Mouse (Mus musculus): ENCODE data around the gene Tbcel. TPM values are rescaled to one million over a fixed set of nuclear protein-coding genes. Genes with fewer than 3 reads are reported as not detected.

Gene Tbcel
- polyA plus RNA-seq, 1 experiment from 2014 or later, result 4.9 TPM

GRCm38 (mm10) chr9:42462585-42463219 is 44.9 kb downstream of the Tbcel start:
- Histone ChIP-seq H3K4me1 (peaks cover 21% of the 10 kb centered on the region), H3K4me3 (no peak overlapping the region), H3K9me3 (no peaks in the 10 kb centered on the region), H3K27ac (no peak overlapping the region), H3K36me3 (no peaks in the 10 kb centered on the region), H3K27me3 (no peaks in the 10 kb centered on the region), H3K4me2 (replicated peaks) (no peak overlapping the region), H3K9ac (no peak overlapping the region)
- no peak for ATAC-seq (ENCODE audit: insufficient number of reproducible peaks, insufficient read depth, low FRiP score, low TSS enrichment)
- 85% methylated on average over 7 of the region's 7 CpGs for WGBS

- Histone ChIP-seq H3K36me3 (no peaks in the 10 kb centered on the region), H3K27ac (no peak overlapping the region), H3K27me3 (no peaks in the 10 kb centered on the region), H3K4me1 (peaks cover 24% of the 10 kb centered on the region), H3K9ac (no peak overlapping the region), H3K9me3 (no peaks in the 10 kb centered on the region), H3K4me2 (replicated peaks) (no peak overlapping the region), H3K4me3 (no peak overlapping the region)
- ATAC-seq (ENCODE audit: insufficient number of reproducible peaks, insufficient read depth, low FRiP score, low TSS enrichment), result no peak
- 67% methylated on average over 11 of the region's 11 CpGs for WGBS
Measured at GRCm38 (mm10) chr9:42461390-42462108, 46.1 kb downstream of the Tbcel start.

- H3K9ac ChIP-seq, result no peak overlapping the region
- no peak overlapping the region for H3K4me2 ChIP-seq (replicated peaks)
- ATAC-seq (ENCODE audit: insufficient number of reproducible peaks, insufficient read depth, low FRiP score, low TSS enrichment), result no peak
- WGBS, result 86% methylated on average over 10 of the region's 10 CpGs
- H3K27ac ChIP-seq, result no peak overlapping the region
- no peaks in the 10 kb centered on the region for H3K27me3 ChIP-seq
- H3K4me1 ChIP-seq, result peaks cover 28% of the 10 kb centered on the region
- H3K4me3 ChIP-seq, result no peak overlapping the region
- H3K9me3 ChIP-seq, result no peaks in the 10 kb centered on the region
- no peaks in the 10 kb centered on the region for H3K36me3 ChIP-seq
Measured at GRCm38 (mm10) chr9:42460353-42460752, 47.3 kb downstream of the Tbcel start.

DNA sequence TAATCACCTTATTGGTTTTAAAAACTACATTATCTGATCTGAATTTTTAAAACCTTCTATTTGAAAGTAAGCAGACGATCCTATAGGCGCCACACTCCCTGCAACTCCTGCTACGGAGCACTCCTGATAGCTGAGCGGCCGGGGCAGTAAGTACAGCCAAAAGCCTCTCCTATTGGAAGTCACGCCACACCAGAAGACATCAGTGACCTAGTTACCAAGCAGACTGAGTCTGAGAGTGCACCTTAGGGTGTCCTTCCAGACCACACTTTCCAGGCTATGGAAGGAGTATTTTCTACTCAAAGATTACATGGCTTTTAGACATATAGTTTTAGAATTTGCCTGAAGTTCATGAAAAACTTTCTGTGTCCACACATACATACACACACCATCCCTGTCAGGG is 47.9 kb downstream of the Tbcel start:
- Histone ChIP-seq H3K27me3 (no peaks in the 10 kb centered on the region), H3K9me3 (no peaks in the 10 kb centered on the region), H3K4me2 (replicated peaks) (no peak overlapping the region), H3K36me3 (no peaks in the 10 kb centered on the region), H3K4me1 (peaks cover 28% of the 10 kb centered on the region), H3K27ac (no peak overlapping the region), H3K9ac (no peak overlapping the region), H3K4me3 (no peak overlapping the region)
- WGBS, result 92% methylated on average over 6 of the region's 6 CpGs
- no peak for ATAC-seq (ENCODE audit: insufficient number of reproducible peaks, insufficient read depth, low FRiP score, low TSS enrichment)

- H3K4me1 ChIP-seq, result peaks cover 28% of the 10 kb centered on the region
- no peak overlapping the region for H3K27ac ChIP-seq
- H3K36me3 ChIP-seq, result no peaks in the 10 kb centered on the region
- no peaks in the 10 kb centered on the region for H3K9me3 ChIP-seq
- WGBS, result 71% methylated on average over 9 of the region's 9 CpGs
- H3K4me3 ChIP-seq, result no peak overlapping the region
- no peak for ATAC-seq (ENCODE audit: insufficient number of reproducible peaks, insufficient read depth, low FRiP score, low TSS enrichment)
- H3K27me3 ChIP-seq, result no peaks in the 10 kb centered on the region
- H3K9ac ChIP-seq, result no peak overlapping the region
- no peak overlapping the region for H3K4me2 ChIP-seq (replicated peaks)
Measured at GRCm38 (mm10) chr9:42458741-42459515, 48.7 kb downstream of the Tbcel start.

GRCm38 (mm10) chr9:42457501-42457900 is 50.1 kb downstream of the Tbcel start:
- H3K4me3 ChIP-seq, result no peak overlapping the region
- H3K4me1 ChIP-seq, result peaks cover 19% of the 10 kb centered on the region
- H3K27me3 ChIP-seq, result no peaks in the 10 kb centered on the region
- H3K27ac ChIP-seq, result no peak overlapping the region
- H3K9ac ChIP-seq, result no peak overlapping the region
- H3K9me3 ChIP-seq, result no peaks in the 10 kb centered on the region
- no peak overlapping the region for H3K4me2 ChIP-seq (replicated peaks)
- WGBS, result 91% methylated on average over 8 of the region's 8 CpGs
- no peak for ATAC-seq (ENCODE audit: insufficient number of reproducible peaks, insufficient read depth, low FRiP score, low TSS enrichment)
- no peaks in the 10 kb centered on the region for H3K36me3 ChIP-seq

- no peak overlapping the region for H3K4me3 ChIP-seq
- no peak for ATAC-seq (ENCODE audit: insufficient number of reproducible peaks, insufficient read depth, low FRiP score, low TSS enrichment)
- H3K9me3 ChIP-seq, result no peaks in the 10 kb centered on the region
- H3K4me2 ChIP-seq (replicated peaks), result no peak overlapping the region
- peaks cover 7% of the 10 kb centered on the region for H3K4me1 ChIP-seq
- H3K9ac ChIP-seq, result no peak overlapping the region
- peaks cover 13% of the 10 kb centered on the region for H3K36me3 ChIP-seq
- 93% methylated on average over 8 of the region's 8 CpGs for WGBS
- H3K27me3 ChIP-seq, result no peaks in the 10 kb centered on the region
- H3K27ac ChIP-seq, result no peak overlapping the region
Measured at GRCm38 (mm10) chr9:42454364-42454763, 53.2 kb downstream of the Tbcel start.

DNA sequence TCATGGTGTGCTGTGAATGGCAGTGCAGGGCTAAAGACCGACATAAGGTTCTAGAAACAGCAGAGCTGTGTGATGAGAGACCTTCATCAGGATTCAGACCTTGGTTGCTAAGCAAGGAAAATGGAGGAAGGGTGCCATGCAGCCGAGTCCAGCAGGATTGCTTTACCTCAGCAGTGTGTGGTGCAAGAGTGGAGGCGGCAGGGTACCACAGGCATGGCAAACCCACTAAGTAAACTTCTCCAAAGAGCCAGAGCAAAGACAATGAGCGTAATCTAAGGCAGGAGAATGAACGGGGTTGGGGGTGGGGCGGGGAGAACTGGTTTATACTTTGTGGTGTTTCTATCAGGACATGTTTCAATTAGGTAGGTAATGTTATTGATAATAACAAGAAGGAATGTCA is 58.6 kb downstream of the Tbcel start:
- ATAC-seq (ENCODE audit: insufficient number of reproducible peaks, insufficient read depth, low FRiP score, low TSS enrichment), result no peak
- Histone ChIP-seq H3K9ac (no peak overlapping the region), H3K4me3 (no peak overlapping the region), H3K27me3 (no peaks in the 10 kb centered on the region), H3K4me2 (replicated peaks) (no peak overlapping the region), H3K4me1 (no peaks in the 10 kb centered on the region), H3K36me3 (peaks cover 38% of the 10 kb centered on the region), H3K9me3 (no peaks in the 10 kb centered on the region), H3K27ac (no peak overlapping the region)
- WGBS, result 89% methylated on average over 6 of the region's 6 CpGs

DNA sequence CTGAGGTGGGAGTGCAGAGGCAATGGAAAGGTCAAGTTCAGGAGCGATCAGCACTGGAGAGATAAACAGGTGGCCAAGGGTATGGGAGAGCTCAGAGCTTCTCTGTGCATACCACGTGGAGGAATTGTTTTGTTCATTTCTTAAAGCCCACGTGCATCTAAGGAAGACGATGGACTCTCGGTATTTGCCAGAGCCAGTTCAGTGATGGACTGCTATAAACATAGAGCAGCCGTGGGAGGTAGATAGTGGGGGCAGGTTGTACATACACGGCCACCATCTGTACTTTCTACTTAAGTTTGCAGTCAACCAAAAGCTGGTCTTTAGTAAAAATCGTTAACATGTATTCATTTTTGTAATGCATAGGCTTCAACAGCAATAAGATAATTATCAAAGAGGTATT is 65.5 kb downstream of the Tbcel start:
- ATAC-seq (ENCODE audit: insufficient number of reproducible peaks, insufficient read depth, low FRiP score, low TSS enrichment), result no peak
- Histone ChIP-seq H3K27ac (no peak overlapping the region), H3K9me3 (no peaks in the 10 kb centered on the region), H3K4me2 (replicated peaks) (no peak overlapping the region), H3K4me3 (no peak overlapping the region), H3K36me3 (peaks cover 55% of the 10 kb centered on the region), H3K27me3 (no peaks in the 10 kb centered on the region), H3K4me1 (peaks cover 8% of the 10 kb centered on the region; the same call in 1 of the 2 replicates), H3K9ac (no peak overlapping the region)
- WGBS, result 90% methylated on average over 8 of the region's 8 CpGs

DNA sequence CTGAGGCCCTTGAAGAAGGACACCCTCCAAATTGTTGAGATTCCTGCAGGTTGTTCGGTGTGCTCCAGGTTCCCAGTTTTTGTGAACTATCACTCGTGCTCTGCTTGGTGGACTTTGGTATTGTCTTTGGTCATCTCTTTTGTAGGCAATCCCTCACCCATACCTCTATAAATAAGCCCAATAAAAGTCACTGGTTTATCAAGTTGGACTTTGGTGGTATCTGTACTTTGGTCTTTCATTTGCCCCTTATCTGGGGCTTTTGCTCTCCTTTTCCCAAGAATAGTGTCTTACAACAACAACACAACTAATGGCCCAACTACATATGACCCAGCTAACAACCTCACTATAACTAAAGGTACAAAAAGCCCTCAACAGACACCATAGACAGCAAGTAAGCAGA is 66.4 kb downstream of the Tbcel start:
- H3K27me3 ChIP-seq, result no peaks in the 10 kb centered on the region
- no peak overlapping the region for H3K9ac ChIP-seq
- H3K27ac ChIP-seq, result no peak overlapping the region
- no peak for ATAC-seq (ENCODE audit: insufficient number of reproducible peaks, insufficient read depth, low FRiP score, low TSS enrichment)
- H3K4me2 ChIP-seq (replicated peaks), result no peak overlapping the region
- 98% methylated on average over 2 of the region's 2 CpGs for WGBS
- H3K36me3 ChIP-seq, result peaks cover 64% of the 10 kb centered on the region
- no peak overlapping the region for H3K4me3 ChIP-seq
- H3K4me1 ChIP-seq, result peaks cover 8% of the 10 kb centered on the region; the same call in 1 of the 2 replicates
- no peaks in the 10 kb centered on the region for H3K9me3 ChIP-seq

DNA sequence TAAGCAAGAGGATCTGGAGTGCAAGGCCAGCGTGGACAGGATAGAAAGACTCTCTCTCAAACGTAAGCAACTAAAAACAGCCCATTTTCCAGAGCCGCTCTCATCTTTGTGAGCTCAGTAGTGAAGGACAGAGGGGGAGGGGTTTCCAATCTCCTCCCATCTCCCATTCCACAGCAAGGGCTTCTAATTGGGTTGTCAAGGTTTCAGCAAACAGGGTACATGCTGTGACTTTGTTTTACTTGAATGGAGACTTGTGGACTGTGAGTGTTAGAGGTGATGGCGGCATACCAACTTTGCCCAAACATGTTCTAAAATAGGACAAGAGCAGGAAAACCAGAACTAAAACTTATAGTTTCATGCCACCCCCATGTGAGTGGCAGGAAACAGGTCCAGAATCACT is 68.2 kb downstream of the Tbcel start:
- Histone ChIP-seq H3K9me3 (no peaks in the 10 kb centered on the region), H3K27me3 (no peaks in the 10 kb centered on the region), H3K4me2 (replicated peaks) (no peak overlapping the region), H3K4me1 (peaks cover 8% of the 10 kb centered on the region; the same call in 1 of the 2 replicates), H3K4me3 (no peak overlapping the region), H3K9ac (no peak overlapping the region), H3K27ac (no peak overlapping the region), H3K36me3 (peaks cover 62% of the 10 kb centered on the region)
- WGBS, result 50% methylated on average over 4 of the region's 4 CpGs
- ATAC-seq (ENCODE audit: insufficient number of reproducible peaks, insufficient read depth, low FRiP score, low TSS enrichment), result no peak

- Histone ChIP-seq H3K9me3 (no peaks in the 10 kb centered on the region), H3K4me1 (no peaks in the 10 kb centered on the region), H3K27ac (no peak overlapping the region), H3K4me3 (no peak overlapping the region), H3K4me2 (replicated peaks) (no peak overlapping the region), H3K27me3 (no peaks in the 10 kb centered on the region), H3K36me3 (peaks cover 45% of the 10 kb centered on the region), H3K9ac (no peak overlapping the region)
- 90% methylated on average over 2 of the region's 2 CpGs for WGBS
- no peak for ATAC-seq (ENCODE audit: insufficient number of reproducible peaks, insufficient read depth, low FRiP score, low TSS enrichment)
Measured at GRCm38 (mm10) chr9:42432155-42432554, 75.5 kb downstream of the Tbcel start.
